Mouse (Mus musculus) thymus, adult 2 months (tissue): ENCODE data around the gene Gabbr2.

Source experiments
- CTCF ChIP-seq: fragments of 200-500 bp; IDR thresholded peaks from 2 replicates; pipeline ENCODE4 v1.5.1; 2012; ENCODE audit warnings: mild to moderate bottlenecking, control low read depth, low read length, moderate library complexity, borderline replicate concordance; ENCODE audit not compliant: control insufficient read depth, poor library complexity, insufficient read depth; ENCODE audit errors: extremely low read depth
- POLR2A ChIP-seq: fragments of 200-500 bp; IDR thresholded peaks from 2 replicates; pipeline ENCODE4 v1.6.1; 2012; ENCODE audit warnings: mild to moderate bottlenecking, low read length, control low read depth, moderate library complexity; ENCODE audit not compliant: control insufficient read depth, poor library complexity, insufficient read depth; ENCODE audit errors: extremely low read depth

- no peak for TF ChIP-seq CTCF
- TF ChIP-seq POLR2A = no peak
Observed at GRCm38 (mm10) chr4:46806876-46807275, 184.8 kb downstream of the Gabbr2 start.
